Mouse (Mus musculus) hindbrain, embryonic 11.5 days (tissue): ENCODE results near the gene Eif2ak4. TPM values are rescaled to one million over a fixed set of nuclear protein-coding genes. Genes with fewer than 3 reads are reported as not detected.

Source experiments
- ATAC-seq: fragments of 200-750 bp; cut with Nextera tagmentation; 2 replicates; pipeline ENCODE4 v1.8.0; 2017; ENCODE audit warnings: mild to moderate bottlenecking, moderate TSS enrichment, moderate library complexity; ENCODE audit not compliant: low FRiP score
- DNase-seq: peaks from one replicate; pipeline ENCODE4 v3.0.0-alpha.2; 2015; ENCODE audit warnings: low spot score
- H3K27ac ChIP-seq: fragments of 300-500 bp; sonication (generic); 2 replicates; pipeline ENCODE4 v1.5.1; 2014; ENCODE audit warnings: mild to moderate bottlenecking, low read depth, low read length
- H3K27me3 ChIP-seq: fragments of 300-500 bp; sonication (generic); 2 replicates; pipeline ENCODE4 v1.6.1; 2014; ENCODE audit warnings: mild to moderate bottlenecking, low read length, moderate library complexity, mixed read lengths; ENCODE audit not compliant: control insufficient read depth, insufficient read depth
- H3K36me3 ChIP-seq: fragments of 300-500 bp; sonication (generic); 2 replicates; pipeline ENCODE4 v1.6.1; 2014; ENCODE audit warnings: mild to moderate bottlenecking, low read length, moderate library complexity, mixed read lengths; ENCODE audit not compliant: control insufficient read depth, insufficient read depth
- H3K4me1 ChIP-seq: fragments of 300-500 bp; sonication (generic); replicated peaks from 2 replicates; pipeline ENCODE4 v1.6.1; 2014; ENCODE audit warnings: low read length, mixed read lengths; ENCODE audit not compliant: control insufficient read depth, insufficient read depth
- H3K4me2 ChIP-seq: fragments of 300-500 bp; sonication (generic); replicated peaks from 2 replicates; pipeline ENCODE4 v1.6.1; 2014; ENCODE audit warnings: mild to moderate bottlenecking, low read depth, low read length
- H3K4me3 ChIP-seq: fragments of 300-500 bp; sonication (generic); 2 replicates; pipeline ENCODE4 v1.5.1; 2014; ENCODE audit warnings: low read depth, low read length
- H3K9ac ChIP-seq: fragments of 300-500 bp; sonication (generic); 2 replicates; pipeline ENCODE4 v1.6.1; 2014; ENCODE audit warnings: low read depth, low read length
- H3K9me3 ChIP-seq: fragments of 300-500 bp; sonication (generic); 2 replicates; pipeline ENCODE4 v1.6.1; 2016; ENCODE audit warnings: low read length; ENCODE audit not compliant: control insufficient read depth
- WGBS: fragments of 180-500 bp; shearing (Covaris S2); extraction: QIAGEN DNeasy Blood & Tissue Kit; methylation state at CpG from one replicate; pipeline ENCODE4 v1.1.7; 2014; 5-methylcytosine and 5-hydroxymethylcytosine counted together
- polyA plus RNA-seq: library from polyadenylated mRNA; unstranded; fragments of >200 nt; fragmentation: Nextera tagmentation; extraction: Ambion mirVana; gene quantifications from 2 replicates; pipeline ENCODE4 v1.2.1, GENCODE M21; 2014

Eif2ak4 gene
- polyA plus RNA-seq, 1 experiment from 2014 or later: 11.0 TPM

GRCm38 (mm10) chr2:118464450-118464849, 76.0 kb downstream of the Eif2ak4 start:
- H3K4me2 ChIP-seq: no peak overlapping the region
- no peak overlapping the region for H3K27ac ChIP-seq
- ATAC-seq (no peak), DNase-seq (no peak)
- H3K9ac ChIP-seq: no peak overlapping the region
- H3K36me3 ChIP-seq: 0 out of 2 replicates have a peak, but pooled peaks cover 2% of the 10 kb centered on the region
- H3K4me1 ChIP-seq: no peaks in the 10 kb centered on the region
- H3K27me3 ChIP-seq: no peaks in the 10 kb centered on the region
- H3K4me3 ChIP-seq: no peak overlapping the region
- H3K9me3 ChIP-seq: no peaks in the 10 kb centered on the region
- WGBS: 93% methylated on average over 3 of the region's 3 CpGs

- DNase-seq (no peak), ATAC-seq (no peak)
- H3K4me2 ChIP-seq: no peak overlapping the region
- H3K9ac ChIP-seq: no peak overlapping the region
- no peak overlapping the region for H3K27ac ChIP-seq
- H3K4me1 ChIP-seq: no peaks in the 10 kb centered on the region
- H3K27me3 ChIP-seq: no peaks in the 10 kb centered on the region
- no peaks in the 10 kb centered on the region for H3K9me3 ChIP-seq
- H3K36me3 ChIP-seq: 0 out of 2 replicates have a peak, but pooled peaks cover 2% of the 10 kb centered on the region
- no peak overlapping the region for H3K4me3 ChIP-seq
- WGBS: 73% methylated on average over 2 of the region's 2 CpGs
Measured at GRCm38 (mm10) chr2:118465894-118466293, 77.5 kb downstream of the Eif2ak4 start.

- H3K9ac ChIP-seq: no peak overlapping the region
- H3K4me3 ChIP-seq: no peak overlapping the region
- H3K4me1 ChIP-seq: no peaks in the 10 kb centered on the region
- no peak overlapping the region for H3K27ac ChIP-seq
- DNase-seq: no peak
- 67% methylated on average over 1 of the region's 1 CpGs for WGBS
- H3K36me3 ChIP-seq: 0 out of 2 replicates have a peak, but pooled peaks cover 2% of the 10 kb centered on the region
- ATAC-seq: no peak
- H3K27me3 ChIP-seq: no peaks in the 10 kb centered on the region
- no peak overlapping the region for H3K4me2 ChIP-seq
- H3K9me3 ChIP-seq: no peaks in the 10 kb centered on the region
Measured at GRCm38 (mm10) chr2:118466601-118467000, 78.2 kb downstream of the Eif2ak4 start.

- no peak overlapping the region for H3K27ac ChIP-seq
- no peak overlapping the region for H3K4me3 ChIP-seq
- H3K9ac ChIP-seq: no peak overlapping the region
- H3K36me3 ChIP-seq: 0 out of 2 replicates have a peak, but pooled peaks cover 2% of the 10 kb centered on the region
- no peak for DNase-seq
- no peaks in the 10 kb centered on the region for H3K9me3 ChIP-seq
- no peaks in the 10 kb centered on the region for H3K4me1 ChIP-seq
- H3K4me2 ChIP-seq: no peak overlapping the region
- H3K27me3 ChIP-seq: no peaks in the 10 kb centered on the region
- ATAC-seq: no peak
Measured at GRCm38 (mm10) chr2:118468354-118468753, 79.9 kb downstream of the Eif2ak4 start.

GRCm38 (mm10) chr2:118478833-118479549, 90.6 kb downstream of the Eif2ak4 start:
- ATAC-seq (no peak; the same call in 1 of the 2 replicates), DNase-seq (no peak)
- Histone ChIP-seq H3K27ac (peak overlapping the region; percentile 76), H3K27me3 (no peaks in the 10 kb centered on the region), H3K9ac (peak overlapping the region; percentile 87), H3K4me3 (peak overlapping the region; percentile 80), H3K36me3 (no peaks in the 10 kb centered on the region; the same call in 1 of the 2 replicates), H3K4me1 (peaks cover 6% of the 10 kb centered on the region), H3K4me2 (peak overlapping the region; percentile 61), H3K9me3 (no peaks in the 10 kb centered on the region)
- WGBS: 4% methylated on average over 40 of the region's 52 CpGs

- 0% methylated on average over 25 of the region's 35 CpGs for WGBS
- H3K9ac ChIP-seq: peak within 1 kb of the TSS; percentile 87
- peak; percentile 98 for DNase-seq
- H3K4me3 ChIP-seq: peak within 1 kb of the TSS; percentile 80
- H3K9me3 ChIP-seq: no peaks in the 10 kb centered on the region
- peak; percentile 95 for ATAC-seq
- H3K27me3 ChIP-seq: no peaks in the 10 kb centered on the region
- H3K36me3 ChIP-seq: no peaks in the 10 kb centered on the region
- peak within 1 kb of the TSS; percentile 61 for H3K4me2 ChIP-seq
- peak within 1 kb of the TSS; percentile 76 for H3K27ac ChIP-seq
- H3K4me1 ChIP-seq: peaks cover 6% of the 10 kb centered on the region
Measured at GRCm38 (mm10) chr2:118479550-118479909, 91.1 kb downstream of the Eif2ak4 start, which contains the start of gene Srp14. TSS of gene Srp14 (minus strand) at chr2:118479711.

GRCm38 (mm10) chr2:118480886-118481285, 92.5 kb downstream of the Eif2ak4 start:
- Histone ChIP-seq H3K4me1 (peaks cover 6% of the 10 kb centered on the region), H3K4me2 (no peak overlapping the region), H3K9me3 (no peaks in the 10 kb centered on the region), H3K9ac (no peak overlapping the region), H3K27me3 (no peaks in the 10 kb centered on the region), H3K4me3 (no peak overlapping the region), H3K36me3 (no peaks in the 10 kb centered on the region), H3K27ac (no peak overlapping the region)
- WGBS: 91% methylated on average over 7 of the region's 7 CpGs
- ATAC-seq: no peak
- no peak for DNase-seq

- Histone ChIP-seq H3K4me2 (no peak overlapping the region), H3K9ac (no peak overlapping the region), H3K4me1 (peaks cover 6% of the 10 kb centered on the region), H3K27ac (no peak overlapping the region), H3K9me3 (no peaks in the 10 kb centered on the region), H3K36me3 (no peaks in the 10 kb centered on the region), H3K4me3 (no peak overlapping the region), H3K27me3 (no peaks in the 10 kb centered on the region)
- 78% methylated on average over 5 of the region's 5 CpGs for WGBS
- DNase-seq (no peak), ATAC-seq (no peak)
Measured at GRCm38 (mm10) chr2:118483032-118483431, 94.6 kb downstream of the Eif2ak4 start.

- Histone ChIP-seq H3K9ac (no peak overlapping the region), H3K27me3 (no peaks in the 10 kb centered on the region), H3K9me3 (no peaks in the 10 kb centered on the region), H3K4me1 (no peaks in the 10 kb centered on the region), H3K27ac (no peak overlapping the region), H3K4me3 (no peak overlapping the region), H3K36me3 (no peaks in the 10 kb centered on the region), H3K4me2 (no peak overlapping the region)
- ATAC-seq (no peak), DNase-seq (no peak)
- WGBS: 85% methylated on average over 9 of the region's 9 CpGs
Measured at GRCm38 (mm10) chr2:118484386-118484898, 96.0 kb downstream of the Eif2ak4 start.
